Mouse (Mus musculus): ENCODE measurements around the gene Hp. TPM values are rescaled to one million over a fixed set of nuclear protein-coding genes. Genes with fewer than 3 reads are reported as not detected.

Hp gene
- 45.3 and 53.6 TPM in 2 replicates for polyA plus RNA-seq (2012; rRNA removed)

GRCm38 (mm10) chr8:109578900-109579301 is at the start of gene Hp:
Gene Hp (minus strand): TSS chr8:109579172.
- no peaks in the 10 kb centered on the region for H3K27me3 ChIP-seq (ENCODE audit: control insufficient read depth, insufficient read depth, low read length)
- no peak within 1 kb of the TSS for H3K4me3 ChIP-seq (ENCODE audit: control insufficient read depth, insufficient read depth, low read length)
- no peak for DNase-seq
- no peak within 1 kb of the TSS for H3K27ac ChIP-seq (ENCODE audit: control insufficient read depth, insufficient read depth, low read length)
- 64% methylated on average over 8 of the region's 8 CpGs for WGBS
- H3K4me1 ChIP-seq (replicated peaks; ENCODE audit: control insufficient read depth, insufficient read depth, low read length), result no peaks in the 10 kb centered on the region
- H3K36me3 ChIP-seq (ENCODE audit: control insufficient read depth, insufficient read depth, low read length), result no peaks in the 10 kb centered on the region
- no peak for TF ChIP-seq CTCF (IDR thresholded peaks at IDR 0.05; ENCODE audit: borderline replicate concordance, control insufficient read depth, extremely low read depth, insufficient read depth, low read length, poor library complexity)
- TF ChIP-seq POLR2A (IDR thresholded peaks at IDR 0.05; ENCODE audit: control insufficient read depth, extremely low read depth, insufficient read depth, low read length, poor library complexity), result no peak

GRCm38 (mm10) chr8:109628638-109629037 is 49.7 kb upstream of the Hp start:
- Histone ChIP-seq H3K4me1 (replicated peaks; ENCODE audit: control insufficient read depth, insufficient read depth, low read length) (no peaks in the 10 kb centered on the region), H3K4me3 (ENCODE audit: control insufficient read depth, insufficient read depth, low read length) (no peak overlapping the region), H3K36me3 (ENCODE audit: control insufficient read depth, insufficient read depth, low read length) (no peaks in the 10 kb centered on the region), H3K27ac (ENCODE audit: control insufficient read depth, insufficient read depth, low read length) (no peak overlapping the region), H3K27me3 (ENCODE audit: control insufficient read depth, insufficient read depth, low read length) (no peaks in the 10 kb centered on the region)
- TF ChIP-seq CTCF (IDR thresholded peaks at IDR 0.05; ENCODE audit: borderline replicate concordance, control insufficient read depth, extremely low read depth, insufficient read depth, low read length, poor library complexity) (no peak), POLR2A (IDR thresholded peaks at IDR 0.05; ENCODE audit: control insufficient read depth, extremely low read depth, insufficient read depth, low read length, poor library complexity) (no peak)
- WGBS, result 83% methylated on average over 6 of the region's 6 CpGs
- DNase-seq, result no peak

DNA sequence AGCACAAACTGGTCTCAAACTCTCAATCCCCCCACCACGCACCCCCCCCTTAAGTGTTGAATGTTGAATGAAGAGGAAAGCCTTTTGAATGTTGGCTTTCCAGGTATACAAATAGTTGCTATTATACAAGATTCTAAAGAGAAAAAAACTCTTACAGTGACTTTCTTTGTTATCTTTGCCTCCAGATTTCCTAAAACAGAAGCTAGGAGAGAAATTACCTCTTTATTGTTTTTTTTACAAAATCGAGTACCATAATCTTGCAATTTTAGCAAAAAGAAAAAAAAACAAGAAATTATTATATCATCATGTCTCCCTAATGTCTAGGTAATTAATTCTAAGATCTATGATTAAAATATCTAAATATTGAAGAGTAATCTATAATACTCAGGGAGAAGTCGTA is 36.6 kb upstream of the Hp start:
- no peak for TF ChIP-seq POLR2A (IDR thresholded peaks at IDR 0.05; ENCODE audit: control insufficient read depth, extremely low read depth, insufficient read depth, low read length, poor library complexity)
- no peak for TF ChIP-seq CTCF (IDR thresholded peaks at IDR 0.05; ENCODE audit: borderline replicate concordance, control insufficient read depth, extremely low read depth, insufficient read depth, low read length, poor library complexity)
- Histone ChIP-seq H3K4me1 (replicated peaks; ENCODE audit: control insufficient read depth, insufficient read depth, low read length) (peaks cover 2% of the 10 kb centered on the region; the same call in 1 of the 2 replicates), H3K27me3 (ENCODE audit: control insufficient read depth, insufficient read depth, low read length) (no peaks in the 10 kb centered on the region), H3K27ac (ENCODE audit: control insufficient read depth, insufficient read depth, low read length) (no peak overlapping the region), H3K36me3 (ENCODE audit: control insufficient read depth, insufficient read depth, low read length) (no peaks in the 10 kb centered on the region), H3K4me3 (ENCODE audit: control insufficient read depth, insufficient read depth, low read length) (no peak overlapping the region)
- WGBS, result 84% methylated on average over 3 of the region's 3 CpGs
- DNase-seq, result no peak

DNA sequence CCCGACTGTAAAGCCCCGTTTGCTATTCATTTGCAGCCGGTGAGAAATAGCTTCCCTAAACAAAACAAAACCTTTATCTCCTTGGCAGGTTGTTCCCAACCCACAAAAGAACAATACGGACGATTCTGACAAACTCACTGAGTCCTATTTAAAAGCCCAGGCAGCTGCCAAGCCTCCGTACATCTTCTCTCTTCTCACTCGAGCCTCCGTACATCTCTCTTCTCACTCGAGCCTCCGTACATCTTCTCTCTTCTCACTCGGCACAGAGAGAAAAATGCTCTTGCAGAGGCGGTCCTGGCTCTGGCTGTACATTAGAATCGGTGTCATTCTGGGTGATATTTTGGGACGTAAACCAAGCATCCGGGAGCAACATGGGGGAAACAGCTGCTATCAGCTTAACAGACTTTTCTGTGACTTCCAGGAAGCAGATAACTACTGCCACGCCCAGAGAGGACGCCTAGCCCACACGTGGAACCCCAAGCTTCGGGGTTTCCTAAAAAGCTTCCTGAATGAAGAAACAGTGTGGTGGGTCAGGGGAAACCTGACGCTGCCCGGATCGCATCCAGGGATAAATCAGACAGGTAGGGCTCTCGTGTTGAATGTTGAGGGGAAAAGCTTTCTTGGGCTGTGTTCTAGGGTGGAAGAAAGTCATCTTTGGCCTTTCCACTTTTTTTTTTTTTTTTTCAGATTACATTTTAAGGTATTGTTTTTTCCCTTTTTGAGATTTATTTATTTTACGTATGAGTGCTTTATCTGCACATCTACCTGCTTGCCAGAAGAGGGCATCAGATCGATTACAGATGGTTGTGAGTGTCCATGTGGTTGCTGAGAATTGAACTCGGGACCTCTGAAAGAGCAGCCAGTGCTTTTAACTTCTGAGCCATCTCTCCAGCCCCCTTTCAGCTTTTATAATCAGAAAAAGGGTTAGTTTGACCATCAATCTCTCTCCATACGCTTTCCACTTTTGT is 35.6 kb upstream of the Hp start, which contains the start of gene Pkd1l3:
Pkd1l3 (plus strand) TSS at position 275 of the 968 bp plus-strand sequence.
- Histone ChIP-seq H3K27me3 (ENCODE audit: control insufficient read depth, insufficient read depth, low read length) (no peaks in the 10 kb centered on the region), H3K36me3 (ENCODE audit: control insufficient read depth, insufficient read depth, low read length) (no peaks in the 10 kb centered on the region), H3K4me3 (ENCODE audit: control insufficient read depth, insufficient read depth, low read length) (peak within 1 kb of the TSS; percentile 37), H3K27ac (ENCODE audit: control insufficient read depth, insufficient read depth, low read length) (no peak within 1 kb of the TSS), H3K4me1 (replicated peaks; ENCODE audit: control insufficient read depth, insufficient read depth, low read length) (peaks cover 2% of the 10 kb centered on the region; the same call in 1 of the 2 replicates)
- TF ChIP-seq POLR2A (IDR thresholded peaks at IDR 0.05; ENCODE audit: control insufficient read depth, extremely low read depth, insufficient read depth, low read length, poor library complexity) (no peak), CTCF (IDR thresholded peaks at IDR 0.05; ENCODE audit: borderline replicate concordance, control insufficient read depth, extremely low read depth, insufficient read depth, low read length, poor library complexity) (no peak)
- 27% methylated on average over 27 of the region's 27 CpGs for WGBS
- DNase-seq, result no peak

- no peak overlapping the region for H3K4me3 ChIP-seq (ENCODE audit: control insufficient read depth, insufficient read depth, low read length)
- no peak for TF ChIP-seq POLR2A (IDR thresholded peaks at IDR 0.05; ENCODE audit: control insufficient read depth, extremely low read depth, insufficient read depth, low read length, poor library complexity)
- no peak for TF ChIP-seq CTCF (IDR thresholded peaks at IDR 0.05; ENCODE audit: borderline replicate concordance, control insufficient read depth, extremely low read depth, insufficient read depth, low read length, poor library complexity)
- H3K4me1 ChIP-seq (replicated peaks; ENCODE audit: control insufficient read depth, insufficient read depth, low read length), result peaks cover 8% of the 10 kb centered on the region
- WGBS, result 27% methylated on average over 5 of the region's 5 CpGs
- peak overlapping the region; percentile 86 for H3K27ac ChIP-seq (ENCODE audit: control insufficient read depth, insufficient read depth, low read length)
- H3K27me3 ChIP-seq (ENCODE audit: control insufficient read depth, insufficient read depth, low read length), result no peaks in the 10 kb centered on the region
- DNase-seq, result no peak
- H3K36me3 ChIP-seq (ENCODE audit: control insufficient read depth, insufficient read depth, low read length), result no peaks in the 10 kb centered on the region
Observed at GRCm38 (mm10) chr8:109609153-109609502, 30.2 kb upstream of the Hp start.

- WGBS, result under 1% methylated on average over 42 of the region's 42 CpGs
- Histone ChIP-seq H3K4me3 (ENCODE audit: control insufficient read depth, insufficient read depth, low read length) (peak within 1 kb of the TSS; percentile 45), H3K27me3 (ENCODE audit: control insufficient read depth, insufficient read depth, low read length) (no peaks in the 10 kb centered on the region), H3K27ac (ENCODE audit: control insufficient read depth, insufficient read depth, low read length) (peak within 1 kb of the TSS; percentile 86), H3K36me3 (ENCODE audit: control insufficient read depth, insufficient read depth, low read length) (no peaks in the 10 kb centered on the region), H3K4me1 (replicated peaks; ENCODE audit: control insufficient read depth, insufficient read depth, low read length) (peaks cover 8% of the 10 kb centered on the region)
- peak; percentile 97 for DNase-seq
- TF ChIP-seq CTCF (IDR thresholded peaks at IDR 0.05; ENCODE audit: borderline replicate concordance, control insufficient read depth, extremely low read depth, insufficient read depth, low read length, poor library complexity) (peak; percentile 55; the same call in 1 of the 2 replicates), POLR2A (IDR thresholded peaks at IDR 0.05; ENCODE audit: control insufficient read depth, extremely low read depth, insufficient read depth, low read length, poor library complexity) (peak; percentile 81)
Observed at GRCm38 (mm10) chr8:109608271-109609152, 29.5 kb upstream of the Hp start, which contains the start of gene Dhodh. Gene Dhodh (minus strand): TSS chr8:109608673.
